Mouse (Mus musculus): ENCODE data around the gene Eif3b. TPM values are rescaled to one million over a fixed set of nuclear protein-coding genes. Genes with fewer than 3 reads are reported as not detected.

Eif3b gene
- total RNA-seq (2014; rRNA removed) (43.8 TPM in 2 replicates), polyA plus RNA-seq (2015; fragmentation: Nextera tagmentation; extraction: Ambion mirVana) (60.2 and 63.2 TPM in 2 replicates)

GRCm38 (mm10) chr5:140418489-140419441 lies at the start of gene Eif3b:
TSS of gene Eif3b (plus strand) at chr5:140419328.
- peak within 1 kb of the TSS; percentile 86 for H3K9ac ChIP-seq (replicated peaks; ENCODE audit: low read length)
- H3K4me2 ChIP-seq (ENCODE audit: low read depth, low read length), result peak within 1 kb of the TSS; percentile 92
- no peaks in the 10 kb centered on the region for H3K36me3 ChIP-seq (ENCODE audit: insufficient read depth, low read length)
- peak; percentile 94 for ATAC-seq
- peak; percentile 95 for DNase-seq (ENCODE audit: low spot score)
- under 1% methylated on average over 65 of the region's 65 CpGs for WGBS
- no peaks in the 10 kb centered on the region for H3K9me3 ChIP-seq (ENCODE audit: low read length)
- H3K4me1 ChIP-seq (ENCODE audit: insufficient read depth, low read length), result peaks cover 10% of the 10 kb centered on the region
- peak within 1 kb of the TSS; percentile 96 for H3K27ac ChIP-seq
- peak; percentile 50 for TF ChIP-seq CTCF (IDR thresholded peaks at IDR 0.05; ENCODE audit: low read depth)
- H3K4me3 ChIP-seq (ENCODE audit: low read length), result peak within 1 kb of the TSS; percentile 69
- no peaks in the 10 kb centered on the region for H3K27me3 ChIP-seq (ENCODE audit: insufficient read depth, low read length)

DNA sequence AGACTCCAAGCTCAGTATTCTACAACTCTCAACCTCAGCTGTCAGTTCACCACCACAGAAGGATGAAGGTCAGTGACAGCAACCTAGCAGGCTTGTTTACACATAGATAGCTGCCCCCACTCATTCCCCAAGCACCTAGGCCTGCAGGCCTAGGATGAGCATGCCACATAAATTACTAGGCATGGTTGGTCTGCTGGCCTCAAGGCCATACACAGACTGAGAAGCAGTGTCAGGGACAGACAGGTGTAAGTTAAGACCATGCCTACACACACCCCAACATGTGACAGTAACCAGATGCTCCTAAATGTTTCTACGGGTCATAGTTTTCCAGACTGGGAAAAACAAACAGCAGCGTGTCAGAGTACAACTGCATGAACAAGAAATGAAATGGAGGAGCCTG lies 49.7 kb upstream of the Eif3b start:
- Histone ChIP-seq H3K9ac (replicated peaks; ENCODE audit: low read length) (no peak overlapping the region), H3K4me3 (ENCODE audit: low read length) (no peak overlapping the region), H3K4me1 (ENCODE audit: insufficient read depth, low read length) (no peaks in the 10 kb centered on the region), H3K27me3 (ENCODE audit: insufficient read depth, low read length) (no peaks in the 10 kb centered on the region), H3K9me3 (ENCODE audit: low read length) (no peaks in the 10 kb centered on the region), H3K36me3 (ENCODE audit: insufficient read depth, low read length) (no peaks in the 10 kb centered on the region), H3K27ac (no peak overlapping the region), H3K4me2 (ENCODE audit: low read depth, low read length) (no peak overlapping the region)
- DNase-seq (ENCODE audit: low spot score) (no peak), ATAC-seq (no peak)
- TF ChIP-seq CTCF (IDR thresholded peaks at IDR 0.05; ENCODE audit: low read depth), result no peak
- 89% methylated on average over 2 of the region's 2 CpGs for WGBS

- WGBS, result 80% methylated on average over 6 of the region's 6 CpGs
These were observed 48.5 kb upstream of the Eif3b start for GRCm38 (mm10) chr5:140370446-140371254.

GRCm38 (mm10) chr5:140371671-140372070 lies 47.5 kb upstream of the Eif3b start:
- TF ChIP-seq CTCF (IDR thresholded peaks at IDR 0.05; ENCODE audit: low read depth), result no peak
- no peak for ATAC-seq
- Histone ChIP-seq H3K4me2 (ENCODE audit: low read depth, low read length) (no peak overlapping the region), H3K9ac (replicated peaks; ENCODE audit: low read length) (no peak overlapping the region), H3K36me3 (ENCODE audit: insufficient read depth, low read length) (no peaks in the 10 kb centered on the region), H3K27me3 (ENCODE audit: insufficient read depth, low read length) (no peaks in the 10 kb centered on the region), H3K4me3 (ENCODE audit: low read length) (no peak overlapping the region), H3K27ac (no peak overlapping the region), H3K4me1 (ENCODE audit: insufficient read depth, low read length) (no peaks in the 10 kb centered on the region), H3K9me3 (ENCODE audit: low read length) (no peaks in the 10 kb centered on the region)
- WGBS, result 93% methylated on average over 3 of the region's 3 CpGs
- no peak for DNase-seq (ENCODE audit: low spot score)

More at GRCm38 (mm10) chr5:140370446-140371254, 48.5 kb upstream of the Eif3b start:
- Histone ChIP-seq H3K27me3 (ENCODE audit: insufficient read depth, low read length) (no peaks in the 10 kb centered on the region), H3K9me3 (ENCODE audit: low read length) (no peaks in the 10 kb centered on the region), H3K36me3 (ENCODE audit: insufficient read depth, low read length) (no peaks in the 10 kb centered on the region), H3K4me3 (ENCODE audit: low read length) (no peak overlapping the region), H3K27ac (no peak overlapping the region), H3K4me2 (ENCODE audit: low read depth, low read length) (no peak overlapping the region), H3K9ac (replicated peaks; ENCODE audit: low read length) (no peak overlapping the region), H3K4me1 (ENCODE audit: insufficient read depth, low read length) (no peaks in the 10 kb centered on the region)
- DNase-seq (ENCODE audit: low spot score) (no peak), ATAC-seq (no peak)
- TF ChIP-seq CTCF (IDR thresholded peaks at IDR 0.05; ENCODE audit: low read depth), result no peak

- ATAC-seq (no peak), DNase-seq (ENCODE audit: low spot score) (no peak)
- Histone ChIP-seq H3K9ac (replicated peaks; ENCODE audit: low read length) (no peak overlapping the region), H3K4me1 (ENCODE audit: insufficient read depth, low read length) (no peaks in the 10 kb centered on the region), H3K9me3 (ENCODE audit: low read length) (no peaks in the 10 kb centered on the region), H3K4me2 (ENCODE audit: low read depth, low read length) (no peak overlapping the region), H3K27ac (no peak overlapping the region), H3K27me3 (ENCODE audit: insufficient read depth, low read length) (no peaks in the 10 kb centered on the region), H3K36me3 (ENCODE audit: insufficient read depth, low read length) (no peaks in the 10 kb centered on the region), H3K4me3 (ENCODE audit: low read length) (no peak overlapping the region)
- no peak for TF ChIP-seq CTCF (IDR thresholded peaks at IDR 0.05; ENCODE audit: low read depth)
- WGBS, result 87% methylated on average over 2 of the region's 2 CpGs
These were observed 45.4 kb upstream of the Eif3b start for GRCm38 (mm10) chr5:140373711-140374110.

DNA sequence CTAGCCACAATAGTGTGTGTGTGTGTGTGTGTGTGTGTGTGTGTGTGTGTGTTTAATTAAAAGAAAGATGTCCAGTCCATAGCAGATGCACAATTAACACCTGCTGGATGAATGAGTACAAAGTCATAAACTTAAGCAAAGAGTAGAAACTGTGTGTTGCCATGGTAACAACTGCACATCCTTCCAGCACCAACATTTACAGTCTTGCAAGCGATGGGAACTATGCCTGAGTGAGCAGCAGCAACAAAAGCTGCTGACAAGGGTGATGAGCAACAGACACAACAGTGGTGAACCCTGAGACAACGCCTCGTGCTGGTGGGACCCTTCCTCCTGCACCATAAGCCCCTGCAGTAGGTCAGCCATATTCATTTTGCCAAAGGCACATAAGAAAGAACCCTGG lies 44.9 kb upstream of the Eif3b start:
- Histone ChIP-seq H3K27me3 (ENCODE audit: insufficient read depth, low read length) (no peaks in the 10 kb centered on the region), H3K4me1 (ENCODE audit: insufficient read depth, low read length) (no peaks in the 10 kb centered on the region), H3K4me3 (ENCODE audit: low read length) (no peak overlapping the region), H3K9me3 (ENCODE audit: low read length) (no peaks in the 10 kb centered on the region), H3K27ac (0 out of 2 replicates have a peak overlapping the region, but pooled peaks have one; percentile 56), H3K9ac (replicated peaks; ENCODE audit: low read length) (no peak overlapping the region), H3K4me2 (ENCODE audit: low read depth, low read length) (no peak overlapping the region), H3K36me3 (ENCODE audit: insufficient read depth, low read length) (no peaks in the 10 kb centered on the region)
- 36% methylated on average over 3 of the region's 3 CpGs for WGBS
- TF ChIP-seq CTCF (IDR thresholded peaks at IDR 0.05; ENCODE audit: low read depth), result no peak
- DNase-seq (ENCODE audit: low spot score) (peak; percentile 56), ATAC-seq (peak; percentile 51; the same call in 1 of the 2 replicates)
